Mouse (Mus musculus) naive thymus-derived CD4-positive, alpha-beta T cell, adult 5 months (primary cell): ENCODE data around the gene Ryr1. TPM values are rescaled to one million over a fixed set of nuclear protein-coding genes. Genes with fewer than 3 reads are reported as not detected.

Experiments
- polyA plus RNA-seq: library from polyadenylated mRNA; unstranded; fragments of 100-300 nt; shearing (Covaris generic); gene quantifications from one replicate; pipeline ENCODE4 v1.2.1, GENCODE M21; 2017

Ryr1 gene
- 0.02 TPM for polyA plus RNA-seq

DNA sequence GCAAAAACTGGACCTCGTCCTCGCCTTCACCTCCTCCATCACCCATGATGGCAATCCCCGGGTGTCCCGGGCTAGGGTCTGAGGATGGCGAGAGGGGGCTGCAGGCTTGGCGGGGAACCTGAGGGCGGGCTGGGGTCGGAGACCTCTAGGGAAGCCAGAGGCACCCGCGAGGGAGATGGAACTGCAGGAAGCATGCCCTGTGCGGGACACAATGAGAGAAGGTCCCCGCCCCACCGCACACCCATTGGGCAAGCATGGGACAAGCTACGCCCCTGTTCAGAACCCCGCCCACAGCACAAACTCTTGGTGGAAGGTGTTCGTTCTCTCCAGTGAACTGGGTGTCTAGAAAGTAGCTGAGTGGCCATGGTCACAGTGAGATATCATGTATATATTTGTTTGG, at the start of gene Ryr1:
Gene Ryr1 (minus strand): TSS at position 210 of the 400 bp plus-strand sequence.

GRCm38 (mm10) chr7:29170066-29170754, 45.2 kb upstream of the Ryr1 start, which contains the start of the genes Ggn and Spred3:
Gene Ggn (plus strand): TSS chr7:29170210.
Gene Spred3 (minus strand): TSS chr7:29170411.

GRCm38 (mm10) chr7:29155838-29156782, 31.1 kb upstream of the Ryr1 start, which contains the start of gene Fam98c:
Gene Fam98c (minus strand): TSS chr7:29156234.

GRCm38 (mm10) chr7:29134693-29135386, 9.9 kb upstream of the Ryr1 start, which contains the start of gene Rasgrp4:
Gene Rasgrp4 (plus strand): TSS chr7:29134851.

DNA sequence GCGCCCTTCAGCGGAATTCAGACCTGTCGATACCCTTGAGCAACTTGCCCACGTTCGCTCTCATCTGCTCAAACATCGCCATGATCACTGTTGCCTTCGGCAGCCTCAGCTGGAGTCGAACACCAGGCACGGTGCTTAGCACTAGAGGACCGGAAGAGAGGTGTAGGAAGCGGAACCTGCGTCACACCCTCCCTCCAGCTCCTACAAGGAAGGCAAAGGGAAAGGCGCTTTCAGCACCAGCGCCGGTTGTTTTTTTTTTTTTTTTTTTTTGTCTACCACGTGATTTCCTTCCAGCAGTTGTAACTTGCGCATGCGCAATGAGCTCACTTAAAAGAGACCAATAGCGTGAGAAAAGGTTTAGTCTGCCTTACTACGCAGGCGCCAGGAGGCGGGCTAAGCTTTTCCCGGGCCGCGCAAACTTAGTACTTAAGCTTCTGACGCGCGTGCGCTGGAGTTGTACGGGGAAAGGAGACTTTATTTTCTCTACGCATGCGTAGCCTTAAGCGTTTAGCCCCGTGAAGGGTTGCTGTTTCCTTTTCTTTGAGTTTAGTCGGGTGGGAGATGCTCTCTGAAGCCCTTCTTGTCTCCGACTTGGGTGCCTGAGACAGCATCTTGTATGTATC, 143.2 kb downstream of the Ryr1 start, which contains the start of the genes Eif3k and Map4k1:
Gene Eif3k (minus strand): TSS at position 214 of the 623 bp plus-strand sequence.
Gene Map4k1 (plus strand): TSS at position 400 of the 623 bp plus-strand sequence.

DNA sequence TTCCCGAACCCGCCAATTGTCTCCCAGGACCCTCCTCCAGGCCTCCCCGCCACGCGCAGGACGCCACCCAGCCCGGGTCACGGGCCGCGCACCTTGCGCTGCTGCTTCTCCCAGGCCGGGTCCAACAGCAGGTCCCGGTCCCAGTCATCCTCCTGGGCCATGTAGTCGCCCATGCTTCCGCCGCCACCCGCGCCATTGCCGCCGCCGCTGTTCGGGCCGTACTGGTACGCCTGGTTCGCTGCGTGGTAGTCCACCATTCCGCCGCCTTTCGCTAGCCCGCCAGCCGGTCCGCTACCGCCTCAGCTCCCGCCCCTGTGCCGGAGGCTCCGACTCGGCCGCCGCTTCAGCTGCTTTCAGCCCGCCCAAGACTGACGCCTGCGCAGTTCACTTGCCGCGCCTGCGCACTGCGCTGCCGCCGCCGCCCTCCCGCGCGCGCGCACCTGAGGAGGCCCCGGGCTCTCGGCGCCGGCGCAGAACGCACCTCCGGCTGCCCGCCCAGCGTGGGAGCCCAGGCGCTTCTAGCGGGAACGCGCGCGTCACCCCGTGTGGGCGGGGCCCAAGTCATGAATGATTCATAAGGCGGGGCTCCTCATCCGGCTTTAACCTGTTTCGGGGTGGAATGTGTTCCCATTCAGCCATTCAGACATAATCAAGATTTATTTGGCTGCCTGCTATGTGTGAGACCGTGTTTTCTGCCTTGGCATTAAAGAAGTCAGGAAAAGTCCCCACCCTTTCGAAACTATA, 162.9 kb downstream of the Ryr1 start, which contains the start of gene Actn4:
Gene Actn4 (minus strand): TSS at position 414 of the 744 bp plus-strand sequence.

Other genes starting within 250 kb of the Ryr1 start
- gene Capn12, start 243.8 kb downstream of the Ryr1 start, polyA plus RNA-seq = 0.25 TPM
- gene Actn4, start 162.8 kb downstream of the Ryr1 start, polyA plus RNA-seq = 297 TPM
- gene Eif3k, start 143.3 kb downstream of the Ryr1 start, polyA plus RNA-seq = 355 TPM
- gene Map4k1, start 143.1 kb downstream of the Ryr1 start, polyA plus RNA-seq = 107 TPM
- 0.92 TPM for gene Rasgrp4, start 9.7 kb upstream of the Ryr1 start, polyA plus RNA-seq
- gene Fam98c, start 31.1 kb upstream of the Ryr1 start, polyA plus RNA-seq = 72.0 TPM
- 0.14 TPM for gene Ggn, start 45.0 kb upstream of the Ryr1 start, polyA plus RNA-seq
- not detected for gene Spred3, start 45.2 kb upstream of the Ryr1 start, polyA plus RNA-seq
- 210 TPM for gene Psmd8, start 55.5 kb upstream of the Ryr1 start, polyA plus RNA-seq
- gene Catsperg1, start 88.9 kb upstream of the Ryr1 start, polyA plus RNA-seq = 1.3 TPM
- 0.42 TPM for gene Kcnk6, start 107.3 kb upstream of the Ryr1 start, polyA plus RNA-seq
- gene Yif1b, start 113.2 kb upstream of the Ryr1 start, polyA plus RNA-seq = 40.5 TPM
- 2.0 TPM for gene 2200002D01Rik, start 123.3 kb upstream of the Ryr1 start, polyA plus RNA-seq
- gene Spint2, start 156.7 kb upstream of the Ryr1 start, polyA plus RNA-seq = 154 TPM
- not detected for gene Ppp1r14a, start 164.1 kb upstream of the Ryr1 start, polyA plus RNA-seq
- not detected for gene Dpf1, start 178.8 kb upstream of the Ryr1 start, polyA plus RNA-seq